Mouse (Mus musculus) liver, embryonic 12.5 days (tissue): ENCODE data around the gene Axdnd1. TPM values are rescaled to one million over a fixed set of nuclear protein-coding genes. Genes with fewer than 3 reads are reported as not detected.

Experiments used
- ATAC-seq: fragments of 200-750 bp; cut with Nextera tagmentation; 2 replicates; pipeline ENCODE4 v1.8.0; 2017; ENCODE audit warnings: moderate number of reproducible peaks, mild to moderate bottlenecking, moderate library complexity
- H3K27ac ChIP-seq: fragments of 300-500 bp; sonication (generic); 2 replicates; pipeline ENCODE4 v1.5.1; 2016; ENCODE audit warnings: mild to moderate bottlenecking
- H3K27me3 ChIP-seq: fragments of 300-500 bp; sonication (generic); replicated peaks from 2 replicates; pipeline ENCODE4 v1.6.1; 2016; ENCODE audit warnings: mild to moderate bottlenecking, moderate library complexity
- H3K36me3 ChIP-seq: fragments of 300-500 bp; sonication (generic); 2 replicates; pipeline ENCODE4 v1.6.1; 2016; ENCODE audit warnings: mild to moderate bottlenecking, moderate library complexity
- H3K4me1 ChIP-seq: fragments of 300-500 bp; sonication (generic); 2 replicates; pipeline ENCODE4 v1.6.1; 2016
- H3K4me2 ChIP-seq: fragments of 300-500 bp; sonication (generic); 2 replicates; pipeline ENCODE4 v1.6.1; 2016; ENCODE audit warnings: mild to moderate bottlenecking, moderate library complexity
- H3K4me3 ChIP-seq: fragments of 300-500 bp; sonication (generic); 2 replicates; pipeline ENCODE4 v1.5.1; 2016; ENCODE audit warnings: mild to moderate bottlenecking, moderate library complexity
- H3K9ac ChIP-seq: fragments of 300-500 bp; sonication (generic); 2 replicates; pipeline ENCODE4 v1.6.1; 2016; ENCODE audit warnings: mild to moderate bottlenecking, moderate library complexity
- H3K9me3 ChIP-seq: fragments of 300-500 bp; sonication (generic); replicated peaks from 2 replicates; pipeline ENCODE4 v1.6.1; 2016; ENCODE audit warnings: mild to moderate bottlenecking, moderate library complexity
- WGBS: fragments of 180-500 bp; shearing (Covaris S2); methylation state at CpG from one replicate; pipeline ENCODE4 v1.1.7; 2016; ENCODE audit not compliant: insufficient replicate concordance; 5-methylcytosine and 5-hydroxymethylcytosine counted together
- polyA plus RNA-seq: library from polyadenylated mRNA; unstranded; fragments of >200 nt; fragmentation: Nextera tagmentation; extraction: Ambion mirVana; gene quantifications from 2 replicates; pipeline ENCODE4 v1.2.1, GENCODE M21; 2016

Gene Axdnd1
- polyA plus RNA-seq, 1 experiment from 2014 or later: not detected

GRCm38 (mm10) chr1:156455005-156455758, 34.2 kb upstream of the Axdnd1 start:
- WGBS: 78% methylated on average over 2 of the region's 2 CpGs
- no peak overlapping the region for H3K27ac ChIP-seq
- H3K27me3 ChIP-seq: no peaks in the 10 kb centered on the region
- H3K4me3 ChIP-seq: no peak overlapping the region
- peaks cover 34% of the 10 kb centered on the region for H3K4me1 ChIP-seq
- no peak overlapping the region for H3K4me2 ChIP-seq
- H3K9ac ChIP-seq: no peak overlapping the region
- H3K36me3 ChIP-seq: peaks cover 13% of the 10 kb centered on the region
- H3K9me3 ChIP-seq: no peaks in the 10 kb centered on the region
- ATAC-seq: peak; percentile 60; the same call in 1 of the 2 replicates

GRCm38 (mm10) chr1:156454384-156454783, 33.4 kb upstream of the Axdnd1 start:
- H3K4me3 ChIP-seq: no peak overlapping the region
- no peak overlapping the region for H3K9ac ChIP-seq
- no peaks in the 10 kb centered on the region for H3K9me3 ChIP-seq
- H3K27ac ChIP-seq: no peak overlapping the region
- H3K36me3 ChIP-seq: peaks cover 13% of the 10 kb centered on the region
- no peak for ATAC-seq
- WGBS: 57% methylated on average over 7 of the region's 7 CpGs
- H3K27me3 ChIP-seq: no peaks in the 10 kb centered on the region
- H3K4me1 ChIP-seq: peaks cover 27% of the 10 kb centered on the region
- H3K4me2 ChIP-seq: no peak overlapping the region

- Histone ChIP-seq H3K9me3 (no peaks in the 10 kb centered on the region), H3K4me1 (peaks cover 24% of the 10 kb centered on the region), H3K9ac (no peak overlapping the region), H3K27me3 (no peaks in the 10 kb centered on the region), H3K27ac (no peak overlapping the region), H3K36me3 (peaks cover 13% of the 10 kb centered on the region), H3K4me2 (no peak overlapping the region), H3K4me3 (no peak overlapping the region)
- no peak for ATAC-seq
- 70% methylated on average over 10 of the region's 10 CpGs for WGBS
Measured at GRCm38 (mm10) chr1:156453876-156454275, 32.9 kb upstream of the Axdnd1 start.

GRCm38 (mm10) chr1:156450478-156450877, 29.5 kb upstream of the Axdnd1 start:
- H3K4me2 ChIP-seq: no peak overlapping the region
- no peak overlapping the region for H3K9ac ChIP-seq
- WGBS: 62% methylated on average over 4 of the region's 4 CpGs
- H3K36me3 ChIP-seq: peaks cover 4% of the 10 kb centered on the region; the same call in 1 of the 2 replicates
- H3K4me1 ChIP-seq: peaks cover 14% of the 10 kb centered on the region
- no peaks in the 10 kb centered on the region for H3K27me3 ChIP-seq
- no peak overlapping the region for H3K4me3 ChIP-seq
- ATAC-seq: no peak
- no peak overlapping the region for H3K27ac ChIP-seq
- H3K9me3 ChIP-seq: no peaks in the 10 kb centered on the region

GRCm38 (mm10) chr1:156449691-156450090, 28.7 kb upstream of the Axdnd1 start:
- no peak for ATAC-seq
- WGBS: 70% methylated on average over 17 of the region's 17 CpGs

GRCm38 (mm10) chr1:156449089-156449488, 28.1 kb upstream of the Axdnd1 start:
- Histone ChIP-seq H3K4me1 (peaks cover under 1% of the 10 kb centered on the region; the same call in 1 of the 2 replicates), H3K4me2 (no peak overlapping the region), H3K9me3 (no peaks in the 10 kb centered on the region), H3K9ac (no peak overlapping the region), H3K27ac (no peak overlapping the region), H3K36me3 (peaks cover 3% of the 10 kb centered on the region; the same call in 1 of the 2 replicates), H3K4me3 (no peak overlapping the region), H3K27me3 (no peaks in the 10 kb centered on the region)
- 77% methylated on average over 7 of the region's 7 CpGs for WGBS
- no peak for ATAC-seq

More at GRCm38 (mm10) chr1:156449691-156450090, 28.7 kb upstream of the Axdnd1 start:
- Histone ChIP-seq H3K27me3 (no peaks in the 10 kb centered on the region), H3K9me3 (no peaks in the 10 kb centered on the region), H3K4me1 (peaks cover 6% of the 10 kb centered on the region), H3K9ac (no peak overlapping the region), H3K4me2 (no peak overlapping the region), H3K27ac (no peak overlapping the region), H3K4me3 (no peak overlapping the region), H3K36me3 (peaks cover 3% of the 10 kb centered on the region; the same call in 1 of the 2 replicates)

GRCm38 (mm10) chr1:156445049-156445448, 24.1 kb upstream of the Axdnd1 start:
- Histone ChIP-seq H3K4me3 (no peak overlapping the region), H3K27me3 (no peaks in the 10 kb centered on the region), H3K9ac (no peak overlapping the region), H3K36me3 (peaks cover 21% of the 10 kb centered on the region; the same call in 1 of the 2 replicates), H3K9me3 (no peaks in the 10 kb centered on the region), H3K27ac (no peak overlapping the region), H3K4me2 (no peak overlapping the region), H3K4me1 (no peaks in the 10 kb centered on the region)
- no peak for ATAC-seq
- 72% methylated on average over 1 of the region's 1 CpGs for WGBS

GRCm38 (mm10) chr1:156442776-156443175, 21.8 kb upstream of the Axdnd1 start:
- H3K27me3 ChIP-seq: no peaks in the 10 kb centered on the region
- no peak for ATAC-seq
- H3K4me3 ChIP-seq: no peak overlapping the region
- no peaks in the 10 kb centered on the region for H3K9me3 ChIP-seq
- H3K36me3 ChIP-seq: peaks cover 39% of the 10 kb centered on the region
- 82% methylated on average over 6 of the region's 6 CpGs for WGBS
- no peak overlapping the region for H3K4me2 ChIP-seq
- H3K27ac ChIP-seq: no peak overlapping the region
- no peak overlapping the region for H3K9ac ChIP-seq
- no peaks in the 10 kb centered on the region for H3K4me1 ChIP-seq

- WGBS: 77% methylated on average over 12 of the region's 12 CpGs
- Histone ChIP-seq H3K4me3 (no peak overlapping the region), H3K4me1 (no peaks in the 10 kb centered on the region), H3K27me3 (no peaks in the 10 kb centered on the region), H3K27ac (no peak overlapping the region), H3K36me3 (peaks cover 44% of the 10 kb centered on the region), H3K9ac (no peak overlapping the region), H3K4me2 (no peak overlapping the region), H3K9me3 (no peaks in the 10 kb centered on the region)
- ATAC-seq: no peak
Measured at GRCm38 (mm10) chr1:156442266-156442665, 21.3 kb upstream of the Axdnd1 start.

GRCm38 (mm10) chr1:156437726-156438125, 16.8 kb upstream of the Axdnd1 start:
- WGBS: 75% methylated on average over 5 of the region's 5 CpGs
- ATAC-seq: no peak

GRCm38 (mm10) chr1:156437016-156437708, 16.2 kb upstream of the Axdnd1 start:
- Histone ChIP-seq H3K9ac (no peak overlapping the region), H3K27ac (no peak overlapping the region), H3K27me3 (no peaks in the 10 kb centered on the region), H3K4me3 (no peak overlapping the region), H3K4me2 (no peak overlapping the region), H3K4me1 (no peaks in the 10 kb centered on the region), H3K9me3 (no peaks in the 10 kb centered on the region), H3K36me3 (peaks cover 75% of the 10 kb centered on the region)
- ATAC-seq: no peak
- 73% methylated on average over 8 of the region's 8 CpGs for WGBS

More at GRCm38 (mm10) chr1:156437726-156438125, 16.8 kb upstream of the Axdnd1 start:
- Histone ChIP-seq H3K27me3 (no peaks in the 10 kb centered on the region), H3K36me3 (peaks cover 71% of the 10 kb centered on the region), H3K4me2 (no peak overlapping the region), H3K4me1 (no peaks in the 10 kb centered on the region), H3K27ac (no peak overlapping the region), H3K4me3 (no peak overlapping the region), H3K9ac (no peak overlapping the region), H3K9me3 (no peaks in the 10 kb centered on the region)

- Histone ChIP-seq H3K9ac (no peak overlapping the region), H3K36me3 (peaks cover 69% of the 10 kb centered on the region), H3K4me2 (no peak overlapping the region), H3K4me1 (no peaks in the 10 kb centered on the region), H3K4me3 (no peak overlapping the region), H3K27me3 (no peaks in the 10 kb centered on the region), H3K9me3 (no peaks in the 10 kb centered on the region), H3K27ac (no peak overlapping the region)
- 72% methylated on average over 3 of the region's 3 CpGs for WGBS
- no peak for ATAC-seq
Measured at GRCm38 (mm10) chr1:156433497-156433896, 12.5 kb upstream of the Axdnd1 start.
